Mouse (Mus musculus): Measurements from ENCODE around the gene Map3k21. TPM values are rescaled to one million over a fixed set of nuclear protein-coding genes. Genes with fewer than 3 reads are reported as not detected.

Gene Map3k21
- total RNA-seq, 1 experiment from 2014 or later = not detected

- ATAC-seq (replicated peaks; ENCODE audit: insufficient number of reproducible peaks, low FRiP score, low TSS enrichment, poor library complexity, severe bottlenecking) = no peak
Measured at GRCm38 (mm10) chr8:125909661-125910364, 437 bp upstream of the Map3k21 start.

- no peak for ATAC-seq (replicated peaks; ENCODE audit: insufficient number of reproducible peaks, low FRiP score, low TSS enrichment, poor library complexity, severe bottlenecking)
Measured at GRCm38 (mm10) chr8:125911229-125911580, 955 bp downstream of the Map3k21 start.

- no peak for ATAC-seq (replicated peaks; ENCODE audit: insufficient number of reproducible peaks, low FRiP score, low TSS enrichment, poor library complexity, severe bottlenecking)
Measured at GRCm38 (mm10) chr8:125913206-125913605, 3.0 kb downstream of the Map3k21 start.

GRCm38 (mm10) chr8:125914386-125914785 is 4.1 kb downstream of the Map3k21 start:
- no peak for ATAC-seq (replicated peaks; ENCODE audit: insufficient number of reproducible peaks, low FRiP score, low TSS enrichment, poor library complexity, severe bottlenecking)

GRCm38 (mm10) chr8:125917013-125917412 is 6.8 kb downstream of the Map3k21 start:
- no peak for ATAC-seq (replicated peaks; ENCODE audit: insufficient number of reproducible peaks, low FRiP score, low TSS enrichment, poor library complexity, severe bottlenecking)

- no peak for ATAC-seq (replicated peaks; ENCODE audit: insufficient number of reproducible peaks, low FRiP score, low TSS enrichment, poor library complexity, severe bottlenecking)
Measured at GRCm38 (mm10) chr8:125918719-125919118, 8.5 kb downstream of the Map3k21 start.

- ATAC-seq (replicated peaks; ENCODE audit: insufficient number of reproducible peaks, low FRiP score, low TSS enrichment, poor library complexity, severe bottlenecking) = no peak
Measured at GRCm38 (mm10) chr8:125919560-125919959, 9.3 kb downstream of the Map3k21 start.

GRCm38 (mm10) chr8:125920281-125920680 is 10.0 kb downstream of the Map3k21 start:
- no peak for ATAC-seq (replicated peaks; ENCODE audit: insufficient number of reproducible peaks, low FRiP score, low TSS enrichment, poor library complexity, severe bottlenecking)

- no peak for ATAC-seq (replicated peaks; ENCODE audit: insufficient number of reproducible peaks, low FRiP score, low TSS enrichment, poor library complexity, severe bottlenecking)
Measured at GRCm38 (mm10) chr8:125920761-125921160, 10.5 kb downstream of the Map3k21 start.

GRCm38 (mm10) chr8:125922333-125922732 is 12.1 kb downstream of the Map3k21 start:
- no peak for ATAC-seq (replicated peaks; ENCODE audit: insufficient number of reproducible peaks, low FRiP score, low TSS enrichment, poor library complexity, severe bottlenecking)

GRCm38 (mm10) chr8:125926636-125927035 is 16.4 kb downstream of the Map3k21 start:
- no peak for ATAC-seq (replicated peaks; ENCODE audit: insufficient number of reproducible peaks, low FRiP score, low TSS enrichment, poor library complexity, severe bottlenecking)

GRCm38 (mm10) chr8:125930276-125931046 is 20.2 kb downstream of the Map3k21 start:
- ATAC-seq (replicated peaks; ENCODE audit: insufficient number of reproducible peaks, low FRiP score, low TSS enrichment, poor library complexity, severe bottlenecking) = no peak

GRCm38 (mm10) chr8:125931822-125932221 is 21.6 kb downstream of the Map3k21 start:
- ATAC-seq (replicated peaks; ENCODE audit: insufficient number of reproducible peaks, low FRiP score, low TSS enrichment, poor library complexity, severe bottlenecking) = no peak

- peak; percentile 40; the same call in 1 of the 2 replicates for ATAC-seq (replicated peaks; ENCODE audit: insufficient number of reproducible peaks, low FRiP score, low TSS enrichment, poor library complexity, severe bottlenecking)
Measured at GRCm38 (mm10) chr8:125935649-125936048, 25.4 kb downstream of the Map3k21 start.

GRCm38 (mm10) chr8:125944511-125944910 is 34.3 kb downstream of the Map3k21 start:
- ATAC-seq (replicated peaks; ENCODE audit: insufficient number of reproducible peaks, low FRiP score, low TSS enrichment, poor library complexity, severe bottlenecking) = no peak

GRCm38 (mm10) chr8:125948696-125949308 is 38.6 kb downstream of the Map3k21 start:
- ATAC-seq (replicated peaks; ENCODE audit: insufficient number of reproducible peaks, low FRiP score, low TSS enrichment, poor library complexity, severe bottlenecking) = no peak

- ATAC-seq (replicated peaks; ENCODE audit: insufficient number of reproducible peaks, low FRiP score, low TSS enrichment, poor library complexity, severe bottlenecking) = peak; percentile 72
Measured at GRCm38 (mm10) chr8:125950007-125950940, 40.0 kb downstream of the Map3k21 start.

- no peak for ATAC-seq (replicated peaks; ENCODE audit: insufficient number of reproducible peaks, low FRiP score, low TSS enrichment, poor library complexity, severe bottlenecking)
Measured at GRCm38 (mm10) chr8:125955671-125956070, 45.4 kb downstream of the Map3k21 start.

GRCm38 (mm10) chr8:125956796-125957195 is 46.5 kb downstream of the Map3k21 start:
- no peak for ATAC-seq (replicated peaks; ENCODE audit: insufficient number of reproducible peaks, low FRiP score, low TSS enrichment, poor library complexity, severe bottlenecking)
